10 mouse cellular contexts compared by ENCODE assay signal in genomic region chr2:173730444-173730966, GRCm38 (mm10). TPM values are rescaled to one million over a fixed set of nuclear protein-coding genes. Genes with fewer than 3 reads are reported as not detected.
A peak's percentile ranks its signal among the peaks of the same experiment; 100 is the strongest.
DNase-seq lines count a peak whose midpoint lies in the region; ATAC-seq lines count a peak whose summit lies in the region.
"Had no signal": no experiment of that assay in that cellular context is flagged by ENCODE, and none has a peak within 500 bp of the region (broad histone marks: within the 10 kb centered on the region; RNA-seq: fewer than 3 reads in every experiment).

No protein-coding gene starts in this region.

- no peaks in the 10 kb centered on the region for H3K9me3 ChIP-seq in hindbrain, embryonic 12.5 days (replicated peaks)
- no peaks in the 10 kb centered on the region for H3K9me3 ChIP-seq in liver, embryonic 11.5 days (ENCODE audit: control insufficient read depth, low read length)
- H3K9me3 ChIP-seq: liver, embryonic 15.5 days had no signal

- peak overlapping the region; percentile 55 for H3K27ac ChIP-seq in hindbrain, embryonic 12.5 days
- H3K27ac ChIP-seq in liver, embryonic 11.5 days (ENCODE audit: low read depth, low read length): no peak overlapping the region
- H3K27ac ChIP-seq: liver, embryonic 15.5 days had no signal

- H3K36me3 ChIP-seq in hindbrain, embryonic 12.5 days: no peaks in the 10 kb centered on the region
- H3K36me3 ChIP-seq in liver, embryonic 11.5 days (ENCODE audit: control insufficient read depth, insufficient read depth, low read length): no peaks in the 10 kb centered on the region
- H3K36me3 ChIP-seq: liver, embryonic 15.5 days had no signal

- WGBS in hindbrain, embryonic 12.5 days: 5% methylated on average over 9 of the region's 9 CpGs
- 31% methylated on average over 9 of the region's 9 CpGs for WGBS in liver, embryonic 11.5 days

- ATAC-seq in hindbrain, embryonic 12.5 days (ENCODE audit: low FRiP score): peak; percentile 89
- no peak for ATAC-seq in frontal cortex, adult (ENCODE audit: low TSS enrichment)
- ATAC-seq in liver, embryonic 11.5 days (replicated peaks; ENCODE audit: low FRiP score): no peak

- H3K4me3 ChIP-seq in hindbrain, embryonic 12.5 days: no peak overlapping the region
- H3K4me3 ChIP-seq in liver, embryonic 11.5 days (ENCODE audit: low read depth, low read length): no peak overlapping the region
- H3K4me3 ChIP-seq: liver, embryonic 15.5 days had no signal

- H3K9ac ChIP-seq in hindbrain, embryonic 12.5 days: no peak overlapping the region
- H3K9ac ChIP-seq in liver, embryonic 11.5 days (ENCODE audit: low read depth, low read length): no peak overlapping the region
- H3K9ac ChIP-seq: liver, embryonic 15.5 days had no signal

- DNase-seq in heart, postnatal 4 days: peak; percentile 25
- no peak for DNase-seq in heart, adult 18-20 months
- DNase-seq in R1 (ENCODE audit: low read depth, low spot score): peak; percentile 56
- peak; percentile 58 for DNase-seq in neural tube, embryonic 10.5 days (ENCODE audit: extremely low spot score, low spot score)
- DNase-seq in natural killer cell, adult 2 months (ENCODE audit: low spot score in 2 of 2): no peak
- no peak for DNase-seq in liver, embryonic 11.5 days (ENCODE audit: low spot score)
- DNase-seq: cerebellum, adult 11-12 months had no signal

- peaks cover 16% of the 10 kb centered on the region for H3K4me1 ChIP-seq in hindbrain, embryonic 12.5 days
- H3K4me1 ChIP-seq in liver, embryonic 11.5 days (replicated peaks; ENCODE audit: control insufficient read depth, insufficient read depth, low read length): 0 out of 2 replicates have a peak, but pooled peaks cover 2% of the 10 kb centered on the region
- H3K4me1 ChIP-seq: liver, embryonic 15.5 days had no signal

- peaks cover 4% of the 10 kb centered on the region; the same call in 1 of the 2 replicates for H3K27me3 ChIP-seq in hindbrain, embryonic 12.5 days
- no peaks in the 10 kb centered on the region for H3K27me3 ChIP-seq in liver, embryonic 11.5 days (replicated peaks; ENCODE audit: control insufficient read depth, insufficient read depth, low read length)

- peak overlapping the region; percentile 7; the same call in 1 of the 2 replicates for H3K4me2 ChIP-seq in hindbrain, embryonic 12.5 days (replicated peaks)
- H3K4me2 ChIP-seq in liver, embryonic 11.5 days: no peak overlapping the region
- H3K4me2 ChIP-seq: liver, embryonic 15.5 days had no signal

RNA-seq across cellular contexts. Expression of gene Vapb, which starts 6.8 kb away (rescaled TPM):
- total RNA-seq in heart, postnatal 4 days (2021): 10 to 100 TPM; 92.8 to 94.2 TPM
- 100 to 1,000 TPM; 111 to 126 TPM for total RNA-seq in heart, adult 18-20 months (2021)
- polyA plus RNA-seq in hindbrain, embryonic 12.5 days (2016; fragmentation: Nextera tagmentation; extraction: Ambion mirVana): 10.7 and 14.2 TPM in 2 replicates
- 10.7 and 10.9 TPM in 2 replicates for polyA plus RNA-seq in liver, embryonic 11.5 days (2014; fragmentation: Nextera tagmentation; extraction: Ambion mirVana)

RNA-seq across cellular contexts. Expression of gene 1700010B08Rik, which starts 11.3 kb away (rescaled TPM):
- not detected for total RNA-seq in heart, postnatal 4 days (2021)
- total RNA-seq in heart, adult 18-20 months (2021): not detected
- not detected in 2 replicates for polyA plus RNA-seq in hindbrain, embryonic 12.5 days (2016; fragmentation: Nextera tagmentation; extraction: Ambion mirVana)
- not detected in 2 replicates for polyA plus RNA-seq in liver, embryonic 11.5 days (2014; fragmentation: Nextera tagmentation; extraction: Ambion mirVana)
- polyA plus RNA-seq: liver, embryonic 15.5 days had no signal

Comparison
In these comparisons a context has a peak if more than half of its experiments do, and no peak if none do; other contexts are left out.
1. DNase-seq: peak in heart, postnatal 4 days (single experiment), R1 (single experiment) and neural tube, embryonic 10.5 days (single experiment); none in heart, adult 18-20 months (0 of 2), natural killer cell, adult 2 months (0 of 2) and liver, embryonic 11.5 days (single experiment).